13 mouse cellular contexts compared by ENCODE assay signal in the genomic region with DNA sequence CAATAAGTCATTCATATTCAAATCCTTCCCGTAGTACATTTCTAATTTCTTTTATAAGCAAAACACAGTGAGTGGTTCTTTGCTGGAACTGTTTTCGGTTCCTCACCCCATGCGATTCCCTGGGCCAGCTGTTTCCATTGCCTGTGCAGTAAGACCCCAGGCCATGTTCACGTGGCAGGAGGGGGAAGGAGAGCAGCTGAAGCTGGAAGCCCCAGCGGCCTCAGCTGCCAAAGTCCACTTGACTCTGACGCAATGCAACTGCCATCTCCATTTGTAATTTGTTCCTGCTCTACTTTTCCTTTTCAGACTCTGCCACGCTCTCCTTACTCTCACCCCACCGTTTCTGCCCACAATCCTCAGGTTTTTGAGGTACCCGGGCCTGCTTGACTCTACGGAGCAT.
DNase-seq lines count a peak whose midpoint lies in the region; ATAC-seq and TF ChIP-seq lines count a peak whose summit lies in the region.
"Had no signal": no experiment of that assay in that cellular context is flagged by ENCODE, and none has a peak within 500 bp of the region (broad histone marks: within the 10 kb centered on the region; RNA-seq: fewer than 3 reads in every experiment).

No protein-coding gene starts in this region.

- peak; percentile 2 to 10 for DNase-seq in layer of hippocampus, postnatal 10 days (ENCODE audit: low spot score in 2 of 2)
- DNase-seq in layer of hippocampus, adult 9-11 months = no peak
- peak; percentile 20 for DNase-seq in gastrocnemius, adult 18-20 months (ENCODE audit: low spot score)
- DNase-seq in heart, adult 9 months (ENCODE audit: low spot score in 2 of 2) = peak; percentile 15 to 29
- peak; percentile 42 for DNase-seq in lung, postnatal 10 days
- no peak for DNase-seq in midbrain, postnatal 0 days (ENCODE audit: low spot score)
- no peak for DNase-seq in layer of hippocampus, postnatal 14 days (ENCODE audit: low spot score in 2 of 2)
- DNase-seq: cerebellum, adult 9-10 months; kidney, postnatal 14 days had no signal

- no peak overlapping the region for H3K4me2 ChIP-seq in midbrain, postnatal 0 days (ENCODE audit: low read depth, low read length, poor library complexity, severe bottlenecking)
- H3K4me2 ChIP-seq: hindbrain, embryonic 15.5 days; liver, embryonic 12.5 days; midbrain, embryonic 12.5 days; neural tube, embryonic 15.5 days had no signal

- H3K4me3 ChIP-seq in midbrain, postnatal 0 days (ENCODE audit: low read depth, low read length) = no peak overlapping the region
- H3K4me3 ChIP-seq: hindbrain, embryonic 15.5 days; liver, embryonic 12.5 days; midbrain, embryonic 12.5 days; neural tube, embryonic 15.5 days had no signal

- no peak for TF ChIP-seq CTCF in midbrain, postnatal 0 days (IDR thresholded peaks at IDR 0.05)

- no peak overlapping the region for H3K9ac ChIP-seq in midbrain, postnatal 0 days (replicated peaks; ENCODE audit: low read length, poor library complexity, severe bottlenecking)
- H3K9ac ChIP-seq: hindbrain, embryonic 15.5 days; liver, embryonic 12.5 days; midbrain, embryonic 12.5 days; neural tube, embryonic 15.5 days had no signal

- ATAC-seq in midbrain, postnatal 0 days (ENCODE audit: low FRiP score) = no peak
- ATAC-seq: liver, embryonic 12.5 days had no signal

- 63% methylated on average over 10 of the region's 10 CpGs for WGBS in midbrain, postnatal 0 days

- no peak overlapping the region for H3K27ac ChIP-seq in midbrain, postnatal 0 days (ENCODE audit: low read depth, low read length)
- H3K27ac ChIP-seq: hindbrain, embryonic 15.5 days; liver, embryonic 12.5 days; midbrain, embryonic 12.5 days; neural tube, embryonic 15.5 days had no signal

- no peaks in the 10 kb centered on the region for H3K27me3 ChIP-seq in midbrain, postnatal 0 days (ENCODE audit: insufficient read depth, low read length)
- H3K27me3 ChIP-seq: hindbrain, embryonic 15.5 days; liver, embryonic 12.5 days; midbrain, embryonic 12.5 days; neural tube, embryonic 15.5 days had no signal

- no peaks in the 10 kb centered on the region for H3K4me1 ChIP-seq in midbrain, postnatal 0 days (ENCODE audit: insufficient read depth, low read length)
- H3K4me1 ChIP-seq: hindbrain, embryonic 15.5 days; liver, embryonic 12.5 days; midbrain, embryonic 12.5 days; neural tube, embryonic 15.5 days had no signal

- no peaks in the 10 kb centered on the region for H3K9me3 ChIP-seq in midbrain, postnatal 0 days (ENCODE audit: low read length)
- H3K9me3 ChIP-seq: hindbrain, embryonic 15.5 days; liver, embryonic 12.5 days; midbrain, embryonic 12.5 days; neural tube, embryonic 15.5 days had no signal

- no peaks in the 10 kb centered on the region for H3K36me3 ChIP-seq in midbrain, postnatal 0 days (ENCODE audit: insufficient read depth, low read length)
- H3K36me3 ChIP-seq: hindbrain, embryonic 15.5 days; liver, embryonic 12.5 days; midbrain, embryonic 12.5 days; neural tube, embryonic 15.5 days had no signal

Comparison
In these comparisons a context has a peak if more than half of its experiments do, and no peak if none do; other contexts are left out.
1. DNase-seq: peak in layer of hippocampus, postnatal 10 days (2 of 2), gastrocnemius, adult 18-20 months (single experiment), heart, adult 9 months (2 of 2) and lung, postnatal 10 days (single experiment); none in layer of hippocampus, adult 9-11 months (single experiment), midbrain, postnatal 0 days (single experiment) and layer of hippocampus, postnatal 14 days (0 of 2).